Mouse (Mus musculus): ENCODE data around the gene Pde6g. TPM values are rescaled to one million over a fixed set of nuclear protein-coding genes. Genes with fewer than 3 reads are reported as not detected.

Pde6g gene
- total and polyA plus RNA-seq, 3 experiments: 0.35 to 0.84 TPM; not detected in 1

- peak overlapping the region; percentile 59 for H3K27ac ChIP-seq (ENCODE audit: control insufficient read depth, low read depth, low read length)
- H3K9me3 ChIP-seq (replicated peaks; ENCODE audit: insufficient read depth, low read length): no peaks in the 10 kb centered on the region
- no peak overlapping the region for H3K9ac ChIP-seq (ENCODE audit: control insufficient read depth, low read depth, low read length, poor library complexity, severe bottlenecking)
- peaks cover 33 to 38% of the 10 kb centered on the region in 2 experiments for H3K36me3 ChIP-seq (ENCODE audit: control insufficient read depth in 1 of 2, insufficient read depth in 2 of 2, low read length in 2 of 2)
- TF ChIP-seq MAX (IDR thresholded peaks at IDR 0.05; ENCODE audit: low read length): peak; percentile 68; the same call in 1 of the 2 replicates
- 0 out of 2 replicates have a peak, but pooled peaks have one; percentile 10 for TF ChIP-seq GATA1 (IDR thresholded peaks at IDR 0.05; ENCODE audit: low read depth, low read length)
- no peak for TF ChIP-seq KAT2A (conservative IDR thresholded peaks at IDR 0.05; ENCODE audit: low read depth, low read length)
- peak; percentile 59 for TF ChIP-seq MXI1 (IDR thresholded peaks at IDR 0.05; ENCODE audit: low read depth, low read length)
- TF ChIP-seq CHD1 (IDR thresholded peaks at IDR 0.05; ENCODE audit: low read depth, low read length): 0 out of 2 replicates have a peak, but pooled peaks have one; percentile 50
- 0 out of 4 replicates have a peak, but pooled peaks of 1 of the 2 experiments have one; percentile 20 for TF ChIP-seq USF2 (IDR thresholded peaks at IDR 0.05; ENCODE audit: borderline replicate concordance in 1 of 2, insufficient read depth in 1 of 2, low read depth in 1 of 2, low read length in 2 of 2)
- TF ChIP-seq MYC (IDR thresholded peaks at IDR 0.05; ENCODE audit: low read depth, low read length): no peak; the same call in 1 of the 2 replicates
- TF ChIP-seq ZMIZ1 (IDR thresholded peaks at IDR 0.05; ENCODE audit: low read depth, low read length): no peak
- TF ChIP-seq EP300 (IDR thresholded peaks at IDR 0.05; ENCODE audit: low read depth in 1 of 2, low read length in 2 of 2): no peak
- TF ChIP-seq CHD2 (IDR thresholded peaks at IDR 0.05; ENCODE audit: low read length): no peak
- peak; percentile 52; the same call in 1 of the 2 replicates for TF ChIP-seq POLR2AphosphoS2 (IDR thresholded peaks at IDR 0.05; ENCODE audit: low read length)
- 0 out of 2 replicates have a peak, but pooled peaks have one; percentile 7 for TF ChIP-seq USF1 (IDR thresholded peaks at IDR 0.05; ENCODE audit: low read depth, low read length)
- no peak for TF ChIP-seq MYB (IDR thresholded peaks at IDR 0.05; ENCODE audit: low read depth, low read length)
- TF ChIP-seq UBTF (IDR thresholded peaks at IDR 0.05; ENCODE audit: borderline replicate concordance, insufficient read depth, low read depth, low read length): no peak
- no peak overlapping the region for H3K4me3 ChIP-seq (ENCODE audit: control insufficient read depth in 1 of 2, insufficient read depth in 1 of 2, low read depth in 2 of 2, low read length in 2 of 2)
- no peaks in the 10 kb centered on the region for H3K27me3 ChIP-seq (ENCODE audit: control insufficient read depth in 1 of 2, insufficient read depth in 2 of 2, low read length in 2 of 2)
- H3K79me2 ChIP-seq (ENCODE audit: control insufficient read depth, insufficient read depth, low read length, poor library complexity): no peaks in the 10 kb centered on the region; the same call in 1 of the 2 replicates
- DNase-seq (ENCODE audit: low read depth, low spot score): peak; percentile 30
- peaks cover 23 to 28% of the 10 kb centered on the region in 2 experiments for H3K4me1 ChIP-seq (ENCODE audit: control insufficient read depth in 1 of 2, insufficient read depth in 2 of 2, low read length in 2 of 2)
These were observed 46.9 kb downstream of the Pde6g start for GRCm38 (mm10) chr11:120406445-120406844.

- peak overlapping the region; percentile 88 for H3K27ac ChIP-seq (ENCODE audit: control insufficient read depth, low read depth, low read length)
- no peaks in the 10 kb centered on the region; the same call in 1 of the 2 replicates for H3K79me2 ChIP-seq (ENCODE audit: control insufficient read depth, insufficient read depth, low read length, poor library complexity)
- H3K36me3 ChIP-seq (ENCODE audit: control insufficient read depth in 1 of 2, insufficient read depth in 2 of 2, low read length in 2 of 2): peaks cover 31 to 38% of the 10 kb centered on the region in 2 experiments
- no peaks in the 10 kb centered on the region for H3K27me3 ChIP-seq (ENCODE audit: control insufficient read depth in 1 of 2, insufficient read depth in 2 of 2, low read length in 2 of 2)
- no peak overlapping the region for H3K9ac ChIP-seq (ENCODE audit: control insufficient read depth, low read depth, low read length, poor library complexity, severe bottlenecking)
- H3K4me3 ChIP-seq (ENCODE audit: control insufficient read depth in 1 of 2, insufficient read depth in 1 of 2, low read depth in 2 of 2, low read length in 2 of 2): no peak overlapping the region
- peaks cover 23 to 28% of the 10 kb centered on the region in 2 experiments for H3K4me1 ChIP-seq (ENCODE audit: control insufficient read depth in 1 of 2, insufficient read depth in 2 of 2, low read length in 2 of 2)
- peak; percentile 92 for DNase-seq (ENCODE audit: low read depth, low spot score)
- no peaks in the 10 kb centered on the region for H3K9me3 ChIP-seq (replicated peaks; ENCODE audit: insufficient read depth, low read length)
- peak; percentile 55; the same call in 1 of the 2 replicates for TF ChIP-seq SIN3A (IDR thresholded peaks at IDR 0.05; ENCODE audit: low read length)
- no peak; the same call in 1 of the 2 replicates for TF ChIP-seq CHD2 (IDR thresholded peaks at IDR 0.05; ENCODE audit: low read length)
- peak in 1 of 2 experiments; percentile 43; a peak in 2 of 4 replicates for TF ChIP-seq POLR2A (IDR thresholded peaks at IDR 0.05; ENCODE audit: control insufficient read depth in 1 of 2, insufficient read depth in 1 of 2, low read depth in 1 of 2, low read length in 2 of 2, poor library complexity in 1 of 2)
- peak; percentile 46 for TF ChIP-seq MAX (IDR thresholded peaks at IDR 0.05; ENCODE audit: low read length)
- TF ChIP-seq RCOR1 (IDR thresholded peaks at IDR 0.05; ENCODE audit: low read depth, low read length): peak; percentile 95
- 0 out of 2 replicates have a peak, but pooled peaks have one; percentile 13 for TF ChIP-seq HCFC1 (IDR thresholded peaks at IDR 0.05; ENCODE audit: low read depth, low read length)
- TF ChIP-seq BHLHE40 (IDR thresholded peaks at IDR 0.05; ENCODE audit: borderline replicate concordance, low read depth, low read length): peak; percentile 71; the same call in 1 of the 2 replicates
- TF ChIP-seq GATA1 (IDR thresholded peaks at IDR 0.05; ENCODE audit: low read depth, low read length): peak; percentile 98
- peak; percentile 36; the same call in 1 of the 2 replicates for TF ChIP-seq POLR2AphosphoS2 (IDR thresholded peaks at IDR 0.05; ENCODE audit: low read length)
- TF ChIP-seq MEF2A (IDR thresholded peaks at IDR 0.05; ENCODE audit: extremely low read depth, insufficient replicate concordance, low read depth, low read length, poor library complexity, severe bottlenecking): no peak
- TF ChIP-seq USF2 (IDR thresholded peaks at IDR 0.05; ENCODE audit: borderline replicate concordance in 1 of 2, insufficient read depth in 1 of 2, low read depth in 1 of 2, low read length in 2 of 2): no peak
- peak; percentile 76 for TF ChIP-seq MXI1 (IDR thresholded peaks at IDR 0.05; ENCODE audit: low read depth, low read length)
- no peak for TF ChIP-seq GABPA (IDR thresholded peaks at IDR 0.05; ENCODE audit: low read depth, low read length)
- TF ChIP-seq ELF1 (IDR thresholded peaks at IDR 0.05; ENCODE audit: low read depth, low read length): no peak
- peak; percentile 59; the same call in 1 of the 2 replicates for TF ChIP-seq MYB (IDR thresholded peaks at IDR 0.05; ENCODE audit: low read depth, low read length)
- TF ChIP-seq ZMIZ1 (IDR thresholded peaks at IDR 0.05; ENCODE audit: low read depth, low read length): no peak
- no peak for TF ChIP-seq CTCF (IDR thresholded peaks at IDR 0.05 in 2 of 3, conservative IDR thresholded peaks at IDR 0.05 in 1 of 3; ENCODE audit: control insufficient read depth in 1 of 3, insufficient read depth in 1 of 3, low read depth in 2 of 3, low read length in 3 of 3, poor library complexity in 1 of 3, severe bottlenecking in 1 of 3)
- peak; percentile 99 for TF ChIP-seq TAL1 (IDR thresholded peaks at IDR 0.05; ENCODE audit: low read length)
- TF ChIP-seq ZNF384 (IDR thresholded peaks at IDR 0.05; ENCODE audit: low read depth, low read length): peak; percentile 82
- TF ChIP-seq ZC3H11A (IDR thresholded peaks at IDR 0.05; ENCODE audit: low read depth, low read length): no peak
- TF ChIP-seq TCF12 (IDR thresholded peaks at IDR 0.05; ENCODE audit: low read depth, low read length): peak; percentile 99
- TF ChIP-seq MYC (IDR thresholded peaks at IDR 0.05; ENCODE audit: low read depth, low read length): peak; percentile 87
- TF ChIP-seq SMC3 (IDR thresholded peaks at IDR 0.05; ENCODE audit: low read depth, low read length): no peak
These were observed 47.4 kb downstream of the Pde6g start for GRCm38 (mm10) chr11:120405867-120406266.

Data from MEL (cell line).